Mouse (Mus musculus): ENCODE data around the gene Sdk1.

Gene Sdk1

GRCm38 (mm10) chr5:141884111-141884647, 642.9 kb downstream of the Sdk1 start:
- in situ Hi-C loops (cut with MboI, MseI): no loop called here

- in situ Hi-C loops (cut with MboI, MseI): no loop called here
Measured at GRCm38 (mm10) chr5:141886006-141886405, 644.7 kb downstream of the Sdk1 start.

GRCm38 (mm10) chr5:141889766-141890165, 648.5 kb downstream of the Sdk1 start:
- in situ Hi-C loops (cut with MboI, MseI): no loop called here

GRCm38 (mm10) chr5:141896402-141896801, 655.1 kb downstream of the Sdk1 start:
- in situ Hi-C loops (cut with MboI, MseI): no loop called here

GRCm38 (mm10) chr5:141897481-141897880, 656.2 kb downstream of the Sdk1 start:
- in situ Hi-C loops (cut with MboI, MseI): no loop called here

- in situ Hi-C loops (cut with MboI, MseI): no loop called here
Measured at GRCm38 (mm10) chr5:141899751-141900150, 658.5 kb downstream of the Sdk1 start.

GRCm38 (mm10) chr5:141902544-141903250, 661.4 kb downstream of the Sdk1 start:
- in situ Hi-C loops (cut with MboI, MseI): no loop called here

- in situ Hi-C loops (cut with MboI, MseI): no loop called here
Measured at GRCm38 (mm10) chr5:141910444-141910843, 669.2 kb downstream of the Sdk1 start.

- in situ Hi-C loops (cut with MboI, MseI): no loop called here
Measured at GRCm38 (mm10) chr5:141910886-141911285, 669.6 kb downstream of the Sdk1 start.

GRCm38 (mm10) chr5:141912881-141913280, 671.6 kb downstream of the Sdk1 start:
- in situ Hi-C loops (cut with MboI, MseI): no loop called here

- in situ Hi-C loops (cut with MboI, MseI): no loop called here
Measured at GRCm38 (mm10) chr5:141916954-141917353, 675.7 kb downstream of the Sdk1 start.

- in situ Hi-C loops (cut with MboI, MseI): no loop called here
Measured at GRCm38 (mm10) chr5:141939000-141939399, 697.7 kb downstream of the Sdk1 start.

- in situ Hi-C loops (cut with MboI, MseI): no loop called here
Measured at GRCm38 (mm10) chr5:141940636-141941035, 699.3 kb downstream of the Sdk1 start.

- in situ Hi-C loops (cut with MboI, MseI): no loop called here
Measured at GRCm38 (mm10) chr5:141950791-141951190, 709.5 kb downstream of the Sdk1 start.

- in situ Hi-C loops (cut with MboI, MseI): no loop called here
Measured at GRCm38 (mm10) chr5:141952270-141952669, 711.0 kb downstream of the Sdk1 start.

GRCm38 (mm10) chr5:141952708-141953490, 711.6 kb downstream of the Sdk1 start:
- in situ Hi-C loops (cut with MboI, MseI): no loop called here

- in situ Hi-C loops (cut with MboI, MseI): no loop called here
Measured at GRCm38 (mm10) chr5:141971071-141971470, 729.8 kb downstream of the Sdk1 start.

GRCm38 (mm10) chr5:141979511-141979910, 738.2 kb downstream of the Sdk1 start:
- in situ Hi-C loops (cut with MboI, MseI): loop anchor here (25.0 kb wide), 1 partner anchor 333 kb away; no protein-coding TSS in a partner anchor

- in situ Hi-C loops (cut with MboI, MseI): loop anchor here (25.0 kb wide), 1 partner anchor 332 kb away; no protein-coding TSS in a partner anchor
Measured at GRCm38 (mm10) chr5:141980746-141981145, 739.5 kb downstream of the Sdk1 start.

GRCm38 (mm10) chr5:141984322-141984721, 743.0 kb downstream of the Sdk1 start:
- in situ Hi-C loops (cut with MboI, MseI): loop anchor here (25.0 kb wide), 1 partner anchor 328 kb away; no protein-coding TSS in a partner anchor

GRCm38 (mm10) chr5:141985003-141985402, 743.7 kb downstream of the Sdk1 start:
- in situ Hi-C loops (cut with MboI, MseI): loop anchor here (25.0 kb wide), 1 partner anchor 327 kb away; no protein-coding TSS in a partner anchor

- in situ Hi-C loops (cut with MboI, MseI): loop anchor here (25.0 kb wide), 1 partner anchor 327 kb away; no protein-coding TSS in a partner anchor
Measured at GRCm38 (mm10) chr5:141985551-141985950, 744.3 kb downstream of the Sdk1 start.
